Mouse (Mus musculus): ENCODE measurements around the gene Card6.

DNA sequence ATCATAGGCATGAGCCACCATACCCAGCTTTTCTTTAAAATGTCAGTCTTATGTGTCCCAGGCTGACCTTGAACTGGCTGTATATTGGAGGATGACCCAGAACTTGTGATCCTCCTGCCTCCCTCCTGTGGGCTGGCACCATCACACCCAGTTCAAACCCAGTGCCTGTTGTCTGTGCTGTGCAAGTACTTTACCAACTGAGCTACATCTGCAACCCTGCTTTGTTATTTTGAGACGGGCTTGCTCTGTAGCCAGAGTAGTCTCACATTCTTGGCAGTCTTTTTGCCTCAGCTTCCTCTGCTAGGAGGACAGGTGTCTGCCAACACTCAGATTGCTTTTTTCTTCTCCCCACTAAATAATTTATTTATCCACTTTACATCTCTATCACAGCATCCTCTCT, 49.0 kb upstream of the Card6 start:
- TF ChIP-seq POLR2A (IDR thresholded peaks at IDR 0.05; ENCODE audit: borderline replicate concordance, low read depth, low read length) = no peak
- no peak for TF ChIP-seq CTCF (IDR thresholded peaks at IDR 0.05; ENCODE audit: low read depth, low read length)
